Mouse (Mus musculus): Measurements from ENCODE around the gene Cutal. TPM values are rescaled to one million over a fixed set of nuclear protein-coding genes. Genes with fewer than 3 reads are reported as not detected.

The Cutal gene
- total and polyA plus RNA-seq, 3 experiments: not detected

DNA sequence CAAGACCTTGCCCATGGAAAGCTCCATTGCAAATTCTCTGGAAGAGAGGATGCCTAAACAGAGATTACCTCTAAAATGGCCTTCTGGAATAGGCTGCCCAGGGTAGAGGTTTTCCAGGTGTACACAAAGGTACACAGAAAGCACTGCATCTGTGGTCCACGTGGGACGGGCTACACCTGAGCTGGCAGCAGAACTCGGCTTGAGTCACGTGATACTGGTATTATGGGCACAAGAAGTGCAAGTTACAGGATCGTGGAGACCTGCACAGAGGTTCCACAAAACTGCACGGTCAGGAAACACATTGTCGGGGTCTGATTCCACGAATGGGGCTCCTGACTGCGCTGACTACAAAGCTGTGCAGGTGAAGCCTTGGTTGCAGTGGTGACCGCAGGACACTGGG is 5.9 kb downstream of the Cutal start:
- dilution Hi-C loops (cut with MboI; ENCODE audit: extremely low pct_ligation_motif_present, extremely low pct_unique_long_range_greater_than_20kb, low sequenced_read_pairs): no loop called here
- Histone ChIP-seq H3K27me3 (replicated peaks) (peaks cover 14% of the 10 kb centered on the region), H3K36me3 (replicated peaks in 1 of 2; ENCODE audit: control insufficient read depth in 1 of 2, insufficient read depth in 1 of 2, low read length in 1 of 2) (no peaks in the 10 kb centered on the region)

DNA sequence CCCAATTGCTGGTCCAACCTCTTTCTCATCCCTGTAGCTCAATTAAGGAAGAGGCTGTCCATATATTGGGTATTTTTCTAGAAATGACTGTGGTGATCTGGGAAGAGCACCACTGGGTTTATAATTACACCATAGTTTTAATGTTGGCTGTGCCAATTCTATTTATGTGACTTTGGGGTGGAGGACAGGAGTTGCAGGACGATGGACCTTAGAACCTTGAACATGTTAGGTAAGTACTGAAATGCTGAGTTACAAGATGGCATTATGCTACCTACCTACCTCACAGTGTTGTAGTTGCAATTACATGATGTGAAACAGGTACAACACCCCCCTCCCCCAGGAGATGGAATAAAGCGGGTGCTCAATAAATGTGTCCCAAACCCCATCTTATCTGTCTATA is 8.6 kb downstream of the Cutal start:
- peaks cover 0 to 8% of the 10 kb centered on the region in 2 experiments; a peak in 2 of 4 replicates for H3K4me1 ChIP-seq (ENCODE audit: control insufficient read depth in 1 of 2, insufficient read depth in 2 of 2)
- TF ChIP-seq USF1 (IDR thresholded peaks at IDR 0.05; ENCODE audit: low read depth, low read length): no peak
- no peak for TF ChIP-seq POLR2AphosphoS2 (IDR thresholded peaks at IDR 0.05; ENCODE audit: low read depth, low read length)
- TF ChIP-seq ZNF384 (IDR thresholded peaks at IDR 0.05; ENCODE audit: low read depth, low read length): no peak
- no peak for TF ChIP-seq ZKSCAN1 (IDR thresholded peaks at IDR 0.05; ENCODE audit: borderline replicate concordance, low read depth, low read length)
- TF ChIP-seq MAZ (IDR thresholded peaks at IDR 0.05; ENCODE audit: low read depth, low read length): no peak
- TF ChIP-seq NELFE (IDR thresholded peaks at IDR 0.05; ENCODE audit: low read depth, low read length): no peak
- TF ChIP-seq ZC3H11A (IDR thresholded peaks at IDR 0.05; ENCODE audit: low read depth, low read length): no peak
- no peak for TF ChIP-seq GABPA (IDR thresholded peaks at IDR 0.05; ENCODE audit: insufficient replicate concordance, low read depth, low read length)
- TF ChIP-seq E2F4 (IDR thresholded peaks at IDR 0.05; ENCODE audit: insufficient replicate concordance, low read depth, low read length): no peak
- TF ChIP-seq IRF4 (IDR thresholded peaks at IDR 0.05; ENCODE audit: low read depth, low read length): no peak
- peaks cover 23% of the 10 kb centered on the region for H3K27me3 ChIP-seq (replicated peaks)
- no peaks in the 10 kb centered on the region for H3K79me2 ChIP-seq (replicated peaks; ENCODE audit: control insufficient read depth, extremely low read depth, insufficient read depth, poor library complexity, severe bottlenecking)
- no peak overlapping the region for H3K9ac ChIP-seq (ENCODE audit: insufficient read depth, low read depth)
- in situ Hi-C loops (cut with MboI; ENCODE audit: low pct_ligation_motif_present, low pct_unique_long_range_greater_than_20kb, low sequenced_read_pairs): no loop called here
- dilution Hi-C loops (cut with MboI; ENCODE audit: extremely low pct_ligation_motif_present, extremely low pct_unique_long_range_greater_than_20kb, low sequenced_read_pairs): no loop called here
- H3K36me3 ChIP-seq (replicated peaks in 1 of 2; ENCODE audit: control insufficient read depth in 1 of 2, insufficient read depth in 1 of 2, low read length in 1 of 2): no peaks in the 10 kb centered on the region
- no peaks in the 10 kb centered on the region for H3K9me3 ChIP-seq (replicated peaks; ENCODE audit: low read length)
- H3K4me3 ChIP-seq (replicated peaks in 1 of 3; ENCODE audit: low read depth in 2 of 3, low read length in 2 of 3, poor library complexity in 1 of 3): no peak overlapping the region
- H3K27ac ChIP-seq (ENCODE audit: insufficient read depth, low read depth): no peak overlapping the region
- DNase-seq (ENCODE audit: extremely low read depth): no peak
- no peak overlapping the region for H3K4me2 ChIP-seq (ENCODE audit: insufficient read depth, low read depth, poor library complexity, severe bottlenecking)

More for the DNA sequence above, 5.9 kb downstream of the Cutal start:
- no peak overlapping the region for H3K4me2 ChIP-seq (ENCODE audit: insufficient read depth, low read depth, poor library complexity, severe bottlenecking)
- H3K4me3 ChIP-seq (replicated peaks in 1 of 3; ENCODE audit: low read depth in 2 of 3, low read length in 2 of 3, poor library complexity in 1 of 3): no peak overlapping the region
- no peak overlapping the region for H3K27ac ChIP-seq (ENCODE audit: insufficient read depth, low read depth)
- in situ Hi-C loops (cut with MboI; ENCODE audit: low pct_ligation_motif_present, low pct_unique_long_range_greater_than_20kb, low sequenced_read_pairs): no loop called here
- no peaks in the 10 kb centered on the region for H3K9me3 ChIP-seq (replicated peaks; ENCODE audit: low read length)
- TF ChIP-seq KAT2A (IDR thresholded peaks at IDR 0.05; ENCODE audit: insufficient replicate concordance, low read length) (no peak), HCFC1 (IDR thresholded peaks at IDR 0.05; ENCODE audit: low read depth, low read length) (no peak), E2F4 (IDR thresholded peaks at IDR 0.05; ENCODE audit: insufficient replicate concordance, low read depth, low read length) (no peak), ZKSCAN1 (IDR thresholded peaks at IDR 0.05; ENCODE audit: borderline replicate concordance, low read depth, low read length) (no peak), CHD2 (IDR thresholded peaks at IDR 0.05; ENCODE audit: low read length) (no peak), ETS1 (conservative IDR thresholded peaks at IDR 0.05; ENCODE audit: low read depth, low read length) (no peak), ZNF384 (IDR thresholded peaks at IDR 0.05; ENCODE audit: low read depth, low read length) (no peak), UBTF (IDR thresholded peaks at IDR 0.05; ENCODE audit: low read depth, low read length) (no peak), TCF12 (IDR thresholded peaks at IDR 0.05; ENCODE audit: low read depth, low read length) (no peak), USF1 (IDR thresholded peaks at IDR 0.05; ENCODE audit: low read depth, low read length) (no peak), SMC3 (IDR thresholded peaks at IDR 0.05; ENCODE audit: low read depth, low read length) (no peak), MYC (IDR thresholded peaks at IDR 0.05; ENCODE audit: low read depth, low read length) (no peak), MXI1 (IDR thresholded peaks at IDR 0.05; ENCODE audit: low read depth, low read length) (no peak), NELFE (IDR thresholded peaks at IDR 0.05; ENCODE audit: low read depth, low read length) (no peak), MAFK (IDR thresholded peaks at IDR 0.05; ENCODE audit: insufficient replicate concordance, low read length) (no peak), CTCF (conservative IDR thresholded peaks at IDR 0.05 in 1 of 2, IDR thresholded peaks at IDR 0.05 in 1 of 2; ENCODE audit: low read depth in 2 of 2, low read length in 2 of 2) (no peak)
- no peaks in the 10 kb centered on the region for H3K79me2 ChIP-seq (replicated peaks; ENCODE audit: control insufficient read depth, extremely low read depth, insufficient read depth, poor library complexity, severe bottlenecking)
- no peak overlapping the region for H3K9ac ChIP-seq (ENCODE audit: insufficient read depth, low read depth)
- no peak for DNase-seq (ENCODE audit: extremely low read depth)
- H3K4me1 ChIP-seq (ENCODE audit: control insufficient read depth in 1 of 2, insufficient read depth in 2 of 2): peaks cover 0 to 8% of the 10 kb centered on the region in 2 experiments; a peak in 2 of 4 replicates
